Mouse (Mus musculus): ENCODE measurements around the gene Pabpc1l.

DNA sequence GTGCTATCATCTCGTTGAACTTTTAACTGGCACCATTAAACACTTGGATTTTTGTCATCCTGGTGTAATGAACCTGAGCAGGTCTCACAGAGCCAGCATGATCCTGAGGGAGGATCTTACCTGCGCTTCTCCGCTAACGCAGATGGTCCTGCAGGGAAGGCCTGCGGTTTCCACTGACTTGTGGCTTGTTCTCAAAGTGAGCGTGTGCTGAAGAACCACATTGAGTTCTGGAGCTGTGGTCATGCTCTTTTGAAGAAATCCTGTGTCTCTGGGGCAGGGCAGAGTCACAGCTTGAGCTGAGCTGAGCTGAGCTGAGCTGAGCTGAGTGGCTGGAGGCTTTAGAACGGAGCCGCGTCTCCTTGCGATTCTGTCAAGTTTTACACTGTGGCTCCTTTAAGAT is 56.3 kb downstream of the Pabpc1l start:
- TF ChIP-seq POLR2A (IDR thresholded peaks at IDR 0.05; ENCODE audit: borderline replicate concordance, insufficient read depth, low read length) = no peak
- TF ChIP-seq CTCF (IDR thresholded peaks at IDR 0.05; ENCODE audit: borderline replicate concordance, insufficient read depth, low read depth, low read length) = no peak

Data from cerebellum, adult 2 months (tissue).